Mouse (Mus musculus) small intestine, adult 2 months (tissue): ENCODE data around the gene D2hgdh.
"Not testable (repeated sequence)": the region's sequence is repeated elsewhere in the genome, so short reads cannot be mapped to it uniquely, and the experiment has no call there.

Experiments used
- CTCF ChIP-seq: fragments of 200-500 bp; IDR thresholded peaks from 2 replicates; pipeline ENCODE4 v1.5.1; 2012; ENCODE audit warnings: low read depth, mild to moderate bottlenecking, control low read depth, inconsistent platforms, low read length, moderate library complexity, mixed read lengths; ENCODE audit not compliant: insufficient replicate concordance, insufficient read length; ENCODE audit errors: extremely low read depth
- POLR2A ChIP-seq: fragments of 200-500 bp; IDR thresholded peaks from 2 replicates; pipeline ENCODE4 v1.6.1; 2012; ENCODE audit warnings: low read depth, mild to moderate bottlenecking, control low read depth, inconsistent platforms, low read length, moderate library complexity

DNA sequence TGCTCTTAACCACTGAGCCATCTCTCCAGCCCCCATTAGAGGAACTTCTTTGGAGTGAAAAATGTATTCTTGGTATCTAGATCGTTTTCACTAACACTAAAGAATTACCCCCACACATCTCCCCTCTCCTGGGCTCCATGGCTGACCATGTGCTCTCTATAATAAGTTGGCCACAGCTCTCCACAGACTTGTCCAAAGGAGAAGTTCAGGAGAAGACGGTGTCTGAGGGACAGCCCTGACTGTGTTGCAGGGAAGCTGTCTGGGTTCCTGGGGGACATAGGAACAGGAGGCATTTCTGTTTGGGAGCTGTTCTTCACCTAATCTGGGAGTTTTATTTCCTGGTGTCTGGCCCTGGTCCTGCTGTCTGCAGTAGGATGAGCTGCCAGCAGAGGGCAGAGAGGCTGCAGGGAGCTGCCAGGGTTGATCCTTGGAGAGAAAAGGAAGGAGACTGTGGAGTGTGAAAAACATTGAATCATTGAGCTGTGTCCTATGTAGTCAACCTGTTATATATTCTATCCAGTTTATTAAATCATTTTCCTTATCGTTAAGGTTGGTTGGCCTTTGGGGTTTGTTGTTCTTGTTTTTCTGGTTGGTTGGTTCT, 21.2 kb downstream of the D2hgdh start:
- not testable (repeated sequence) for TF ChIP-seq POLR2A, CTCF
